Mouse (Mus musculus) cerebellum, postnatal 4 days (tissue): ENCODE measurements around the gene Dnah17.
A peak's percentile ranks its signal among the peaks of the same experiment; 100 is the strongest.

Source experiments
- DNase-seq, 2 experiments: peaks; one replicate each; pipeline ENCODE4 v3.0.0; 2022; ENCODE audit warnings: low spot score in 2 of 2, mixed read lengths in 1 of 2

Dnah17 gene

GRCm38 (mm10) chr11:118143731-118144130, 13.3 kb upstream of the Dnah17 start:
- DNase-seq: no peak

- no peak for DNase-seq
These were observed 12.2 kb upstream of the Dnah17 start for GRCm38 (mm10) chr11:118142547-118143165.

GRCm38 (mm10) chr11:118140771-118141565, 10.5 kb upstream of the Dnah17 start:
- DNase-seq: no peak

- DNase-seq: no peak
These were observed 7.9 kb upstream of the Dnah17 start for GRCm38 (mm10) chr11:118138347-118138746.

- no peak for DNase-seq
These were observed 5.8 kb upstream of the Dnah17 start for GRCm38 (mm10) chr11:118136172-118136632.

- DNase-seq: no peak
These were observed 4.8 kb upstream of the Dnah17 start for GRCm38 (mm10) chr11:118135271-118135670.

- DNase-seq: peak in 1 of 2 experiments; percentile 36
These were observed 3.3 kb upstream of the Dnah17 start for GRCm38 (mm10) chr11:118133752-118134169.

GRCm38 (mm10) chr11:118133133-118133751, 2.8 kb upstream of the Dnah17 start:
- DNase-seq: peak in 1 of 2 experiments; percentile 16

GRCm38 (mm10) chr11:118132136-118132535, 1.7 kb upstream of the Dnah17 start:
- DNase-seq: no peak

- DNase-seq: no peak
These were observed 622 bp downstream of the Dnah17 start for GRCm38 (mm10) chr11:118129812-118130211.

- no peak for DNase-seq
These were observed 8.8 kb downstream of the Dnah17 start for GRCm38 (mm10) chr11:118121592-118121991.

GRCm38 (mm10) chr11:118118777-118119176, 11.7 kb downstream of the Dnah17 start:
- DNase-seq: no peak

GRCm38 (mm10) chr11:118114581-118115110, 15.8 kb downstream of the Dnah17 start:
- DNase-seq: no peak

- DNase-seq: no peak
These were observed 16.8 kb downstream of the Dnah17 start for GRCm38 (mm10) chr11:118113516-118114205.

- peak; percentile 56 to 82 for DNase-seq
These were observed 26.4 kb downstream of the Dnah17 start for GRCm38 (mm10) chr11:118104001-118104400.

GRCm38 (mm10) chr11:118103383-118103782, 27.1 kb downstream of the Dnah17 start:
- DNase-seq: no peak

GRCm38 (mm10) chr11:118102838-118103237, 27.6 kb downstream of the Dnah17 start:
- peak; percentile 76 to 85 for DNase-seq

GRCm38 (mm10) chr11:118101133-118101532, 29.3 kb downstream of the Dnah17 start:
- no peak for DNase-seq

- DNase-seq: no peak
These were observed 33.7 kb downstream of the Dnah17 start for GRCm38 (mm10) chr11:118096736-118097135.

GRCm38 (mm10) chr11:118095004-118095403, 35.4 kb downstream of the Dnah17 start:
- no peak for DNase-seq

- no peak for DNase-seq
These were observed 39.3 kb downstream of the Dnah17 start for GRCm38 (mm10) chr11:118091002-118091670.
